Mouse (Mus musculus) frontal cortex, postnatal 10 days (tissue): ENCODE measurements around the gene H3f3a.

ENCODE experiments used
- DNase-seq, 2 experiments: peaks; one replicate each; pipeline ENCODE4 v3.0.0; 2022; ENCODE audit warnings: low spot score in 2 of 2, mixed read lengths in 1 of 2

The H3f3a gene

DNA sequence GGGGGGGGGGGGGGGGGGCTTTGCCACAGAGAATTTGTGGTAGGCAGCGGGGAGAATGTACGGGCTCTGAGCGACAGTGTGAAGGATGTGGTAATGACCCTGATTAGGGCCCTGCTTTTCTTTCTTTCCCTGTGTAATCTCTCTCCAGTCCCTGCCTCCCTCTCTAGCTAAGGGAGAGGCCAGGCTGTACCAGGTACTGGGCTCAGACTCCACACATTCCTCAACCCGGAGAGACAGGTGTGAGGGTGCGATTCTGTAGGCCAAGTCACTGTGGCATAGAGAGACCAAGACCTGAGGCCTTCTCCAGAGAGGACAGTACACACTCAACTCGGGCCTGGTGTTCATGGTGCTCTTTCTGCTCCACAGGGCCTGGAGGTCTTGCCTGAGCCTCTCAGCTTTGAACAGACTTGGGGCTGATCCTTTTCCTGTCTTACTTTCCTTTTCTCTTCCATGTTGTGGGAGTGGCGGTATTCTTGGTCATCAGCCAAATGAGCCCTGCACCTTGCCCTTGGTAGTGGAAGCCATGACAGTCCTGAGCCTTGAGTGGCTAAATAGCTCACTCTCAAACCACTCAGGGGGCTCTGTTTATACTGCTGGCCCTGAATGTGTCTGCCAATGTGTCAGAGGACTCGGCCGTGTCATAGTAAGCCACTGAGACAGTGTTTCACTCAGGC is 30.7 kb downstream of the H3f3a start:
- DNase-seq = no peak

- DNase-seq = no peak
Measured at GRCm38 (mm10) chr1:180781250-180781649, 32.5 kb downstream of the H3f3a start.

- DNase-seq = no peak
Measured at GRCm38 (mm10) chr1:180780291-180780690, 33.5 kb downstream of the H3f3a start.

GRCm38 (mm10) chr1:180778941-180779340 is 34.8 kb downstream of the H3f3a start:
- DNase-seq = no peak

- DNase-seq = no peak
Measured at GRCm38 (mm10) chr1:180778403-180778754, 35.4 kb downstream of the H3f3a start.

DNA sequence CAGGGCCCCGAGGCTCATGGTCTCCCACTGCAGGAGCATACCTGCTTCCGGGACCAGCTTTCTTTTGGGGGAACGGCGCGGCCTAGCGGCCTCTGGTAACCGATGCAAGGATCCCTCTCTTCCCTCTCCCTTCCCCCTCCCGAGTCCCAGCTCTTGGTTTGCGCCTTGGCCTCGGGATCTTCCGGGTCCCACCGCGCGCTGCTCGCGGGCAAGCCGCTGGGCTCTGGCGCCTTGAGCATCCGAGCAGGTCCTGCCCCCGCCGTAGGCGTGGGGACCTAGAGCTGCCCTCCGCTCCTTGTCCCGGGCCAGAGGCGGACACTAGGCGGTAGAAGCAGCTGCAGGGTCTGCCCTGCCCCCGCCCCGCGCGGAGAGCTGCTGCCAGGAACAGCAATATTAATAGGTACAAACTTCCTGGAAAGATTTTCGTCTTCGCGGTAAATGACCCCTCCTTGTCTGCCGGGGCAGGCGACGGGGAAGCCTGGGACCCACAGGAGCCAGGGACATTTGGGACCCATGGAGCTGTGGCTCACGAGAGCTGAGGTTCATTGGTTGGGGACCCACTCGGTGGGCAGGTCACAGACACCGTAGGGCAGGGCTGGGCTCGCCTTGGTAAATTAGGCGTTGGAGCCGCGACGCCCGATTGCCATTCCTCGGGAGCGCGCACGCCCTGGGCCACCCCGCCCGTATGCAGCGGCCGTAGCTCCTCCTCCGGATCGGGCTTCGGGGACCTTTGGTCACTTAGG is 35.9 kb downstream of the H3f3a start:
- peak; percentile 75 to 80 for DNase-seq

DNA sequence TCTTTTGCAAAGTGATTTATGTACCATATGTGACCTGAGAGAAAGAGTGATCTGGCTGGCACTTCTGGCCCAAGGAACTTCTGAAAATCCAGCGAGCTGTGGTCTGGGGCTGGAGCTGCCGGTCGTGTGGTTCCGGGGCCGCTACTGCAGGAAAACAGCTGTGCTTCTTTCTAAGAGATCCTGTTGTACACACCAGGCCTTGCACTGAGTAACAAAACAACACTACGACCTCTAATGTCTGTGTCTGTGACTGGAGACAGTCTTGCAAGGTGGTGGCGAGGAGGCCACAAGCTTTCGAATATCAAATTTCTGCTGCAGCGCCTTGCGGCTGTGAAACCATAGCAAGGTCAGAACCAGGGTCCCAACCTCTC is 36.5 kb downstream of the H3f3a start:
- DNase-seq = no peak

GRCm38 (mm10) chr1:180776494-180776893 is 37.2 kb downstream of the H3f3a start:
- no peak for DNase-seq

GRCm38 (mm10) chr1:180775849-180776493 is 37.8 kb downstream of the H3f3a start:
- DNase-seq = no peak

DNA sequence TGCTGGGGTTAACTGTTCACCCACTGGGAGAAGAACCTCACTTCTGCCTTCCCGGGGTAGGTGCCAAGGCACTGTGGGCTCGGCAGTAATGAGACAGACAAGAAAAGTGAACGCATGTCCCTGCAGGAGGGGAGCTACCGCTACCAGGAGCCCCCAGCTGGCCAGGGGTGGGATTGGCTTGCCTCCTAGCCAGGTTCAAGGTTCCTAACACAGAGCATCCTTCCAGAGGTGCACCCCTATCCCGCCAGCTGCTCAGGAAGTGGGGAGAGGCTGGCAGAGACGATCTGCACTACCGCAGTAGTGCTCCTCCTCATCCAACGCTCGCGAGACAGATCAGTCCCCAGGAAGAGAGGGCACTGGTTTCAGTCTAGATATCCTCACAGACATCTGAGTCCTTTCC is 38.4 kb downstream of the H3f3a start:
- DNase-seq = no peak

DNA sequence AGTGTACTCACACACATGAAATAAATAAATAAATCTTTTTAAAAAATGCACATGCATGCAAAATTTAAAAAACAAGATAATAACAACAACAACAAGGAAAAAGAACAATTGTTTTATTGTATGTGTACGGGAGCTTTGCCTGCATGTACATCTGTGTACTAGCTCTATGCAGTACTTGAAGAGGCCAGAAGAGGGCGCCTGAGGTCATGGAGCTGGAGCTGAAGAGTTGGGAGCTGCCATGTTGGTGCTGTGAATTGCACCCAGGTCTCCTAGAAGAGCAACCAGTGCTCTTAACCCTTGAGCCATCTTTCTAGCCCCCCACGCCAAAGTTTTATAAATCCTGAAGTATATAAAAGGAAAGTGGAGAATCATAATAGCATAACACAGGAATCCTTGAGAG is 39.1 kb downstream of the H3f3a start:
- no peak for DNase-seq

DNA sequence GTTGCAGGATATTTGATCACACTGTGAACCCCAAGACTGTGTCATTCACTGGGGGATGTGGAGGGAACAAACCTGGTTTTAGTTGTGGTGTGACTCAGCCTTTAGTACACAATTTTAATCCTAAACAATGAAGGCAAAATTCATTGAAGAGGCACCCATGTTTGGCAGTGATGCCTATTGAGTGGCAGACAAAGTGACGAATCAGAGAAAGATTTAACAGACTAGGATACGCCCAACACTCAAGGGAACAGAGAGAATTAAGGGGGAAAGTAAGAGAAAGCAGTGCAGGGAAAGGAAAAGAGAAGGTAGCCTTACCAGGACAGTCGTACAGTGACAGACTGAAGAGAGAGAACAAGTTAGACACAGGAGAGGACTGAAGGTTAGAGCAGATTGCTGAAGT is 41.5 kb downstream of the H3f3a start:
- no peak for DNase-seq

- DNase-seq = no peak
Measured at GRCm38 (mm10) chr1:180771722-180772121, 42.0 kb downstream of the H3f3a start.

GRCm38 (mm10) chr1:180771306-180771705 is 42.4 kb downstream of the H3f3a start:
- DNase-seq = no peak

DNA sequence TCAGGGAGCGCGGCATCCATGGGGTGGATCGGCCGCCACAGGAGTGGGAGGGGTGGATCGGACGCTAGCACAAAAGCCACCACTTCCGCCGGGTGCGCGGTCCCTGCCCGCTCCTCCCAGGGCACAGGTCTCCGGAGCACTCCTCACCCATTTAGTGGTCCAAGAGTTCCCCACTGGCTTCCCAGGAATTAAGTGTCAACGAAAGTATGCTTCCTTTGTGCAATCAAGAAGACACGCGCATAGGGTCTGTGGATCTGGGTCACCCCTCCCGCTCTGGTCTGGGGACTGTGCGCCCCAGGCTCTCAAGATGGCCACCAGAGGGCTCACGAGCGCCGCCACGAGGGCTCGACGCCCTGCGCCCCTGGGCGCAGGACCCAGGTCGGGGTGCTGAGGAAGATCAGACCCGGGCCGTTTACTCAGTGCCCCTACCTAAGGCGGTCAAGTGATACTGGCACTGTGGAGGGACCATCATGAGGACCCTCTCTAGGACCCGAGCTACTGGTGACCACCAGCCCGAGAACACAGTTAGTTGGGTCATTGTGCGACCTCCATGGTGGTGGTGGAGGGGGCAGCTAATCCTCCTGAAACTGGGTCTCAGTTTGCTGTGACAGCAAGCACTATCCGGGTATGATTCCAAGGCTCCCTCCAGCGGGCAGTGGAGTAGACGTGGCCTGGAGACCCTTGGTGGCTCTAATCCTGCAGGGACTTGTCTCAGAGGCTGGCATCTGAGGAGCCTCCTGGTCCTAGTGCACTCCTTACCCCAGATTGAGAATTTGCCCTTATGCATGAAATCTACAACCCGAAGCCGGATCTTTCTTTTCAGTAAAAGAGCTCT is 45.2 kb downstream of the H3f3a start:
- peak; percentile 40 to 75 for DNase-seq

DNA sequence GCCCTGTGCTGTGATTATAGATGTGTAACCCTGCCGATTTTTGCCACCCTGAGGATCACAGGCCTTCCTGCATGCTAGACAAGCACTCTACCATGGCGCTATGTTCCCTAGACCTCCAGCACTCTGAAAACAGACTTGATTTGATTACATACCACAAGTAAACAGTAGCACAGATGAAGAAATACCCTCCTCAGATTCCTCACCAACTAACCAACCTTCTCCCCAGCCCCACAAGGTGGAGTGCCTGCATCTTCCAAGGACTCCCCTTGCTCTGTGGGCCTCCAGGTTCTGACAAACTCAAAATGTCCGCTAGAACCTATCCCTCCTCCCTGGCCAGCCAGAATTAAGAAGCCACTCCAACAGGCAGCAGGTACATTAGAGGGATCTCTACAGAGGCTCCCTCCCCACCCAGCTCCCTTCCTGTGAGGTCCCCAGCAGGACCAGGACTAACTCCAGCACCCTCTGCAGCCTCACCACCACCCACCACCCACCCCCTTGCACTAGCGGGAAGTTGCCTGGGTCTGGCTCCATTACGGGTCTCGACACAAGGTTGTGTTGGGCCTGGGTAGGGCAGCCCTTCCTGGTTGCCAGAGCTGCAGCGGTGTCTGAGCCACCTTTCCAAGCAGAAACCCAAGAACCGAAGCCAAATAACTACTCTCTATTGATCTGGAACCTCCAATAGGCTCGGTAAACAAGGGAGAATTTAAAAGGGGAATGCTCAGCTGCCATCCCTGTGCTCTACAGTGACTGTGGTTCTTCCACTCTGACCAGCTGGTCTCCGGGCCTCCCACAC is 46.0 kb downstream of the H3f3a start:
- no peak for DNase-seq

DNA sequence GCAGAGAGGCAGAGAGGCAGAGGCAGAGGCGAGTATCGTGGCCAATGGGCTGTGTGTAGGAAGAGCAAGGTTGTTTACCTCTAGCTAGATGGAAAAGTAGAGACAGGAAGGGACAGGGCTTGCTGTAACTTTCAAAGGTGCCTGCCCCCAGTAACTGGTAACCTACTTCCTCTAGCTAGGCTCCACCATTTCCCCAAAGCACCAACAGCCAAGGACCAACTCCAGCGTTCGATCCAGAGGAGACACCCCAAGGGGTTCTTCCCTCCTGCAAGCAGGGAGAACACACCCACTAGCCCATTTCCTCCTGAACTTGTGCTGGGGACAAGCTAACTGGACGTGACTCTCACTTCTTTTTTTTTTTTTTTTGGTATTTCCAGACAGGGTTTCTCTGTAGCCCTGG is 47.2 kb downstream of the H3f3a start:
- no peak for DNase-seq

DNA sequence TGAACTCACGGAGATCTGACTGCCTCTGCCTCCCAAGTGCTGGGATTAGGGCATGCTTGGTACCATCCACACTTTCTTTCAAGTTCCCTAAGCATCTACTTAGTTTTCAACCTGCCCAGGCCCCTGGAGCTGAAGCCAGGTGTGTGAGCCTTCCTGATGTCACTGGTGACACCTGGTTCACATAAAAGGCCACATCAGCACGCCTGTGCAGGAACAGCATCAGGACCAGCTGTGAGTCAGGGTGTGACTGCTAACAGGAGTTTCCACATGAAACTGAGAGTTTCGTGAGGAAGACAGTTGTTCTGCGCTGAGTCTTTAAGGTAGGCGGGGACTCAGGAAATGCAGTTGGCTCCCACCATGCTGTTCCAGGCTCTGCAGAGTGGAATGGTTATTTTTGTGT is 48.4 kb downstream of the H3f3a start:
- DNase-seq = no peak

GRCm38 (mm10) chr1:180763828-180764227 is 49.9 kb downstream of the H3f3a start:
- DNase-seq = peak; percentile 52 to 82

GRCm38 (mm10) chr1:180763307-180763706 is 50.4 kb downstream of the H3f3a start:
- DNase-seq = no peak

DNA sequence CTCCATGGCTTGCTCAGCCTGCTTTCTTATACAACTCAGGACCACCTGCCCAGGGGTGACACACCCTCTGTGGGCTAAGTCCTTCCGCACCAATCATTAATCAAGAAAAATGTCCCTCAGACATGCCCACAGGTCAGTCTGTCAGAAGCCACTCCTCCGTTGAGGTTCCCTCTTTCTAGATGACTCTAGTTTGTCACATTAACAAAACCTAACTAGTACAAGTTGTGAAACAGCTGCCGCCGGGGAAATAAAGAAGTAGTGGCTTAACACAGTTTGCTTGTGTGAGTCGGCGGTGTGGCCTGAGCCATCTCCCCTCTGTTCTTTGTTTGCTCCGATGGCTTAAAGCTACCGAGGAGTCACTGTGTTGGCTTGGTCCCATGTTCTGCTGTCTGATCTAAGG is 51.1 kb downstream of the H3f3a start:
- no peak for DNase-seq
